Mouse (Mus musculus) v-Abl transformed pro-B cells (cell line): Measurements from ENCODE around the gene Glipr2.

ENCODE experiments used
- in situ Hi-C, 2 experiments: fragments of 400-800 bp; cut with MboI; formaldehyde crosslinking; loops; one replicate each; pipeline ENCODE4 v1.15.1; 2025; ENCODE audit not compliant: unreplicated experiment in 2 of 2

The Glipr2 gene

GRCm38 (mm10) chr4:43968650-43969049 lies 11.4 kb downstream of the Glipr2 start:
- in situ Hi-C loops: loop anchor here in 1 of 2 experiments (10.0 kb wide), 1 partner anchor 514 kb away; the partner anchor contains the start of gene Cd72

- in situ Hi-C loops: loop anchor here in 1 of 2 experiments (10.0 kb wide), 1 partner anchor 515 kb away; the partner anchor contains the start of gene Cd72
Observed at GRCm38 (mm10) chr4:43969373-43969772, 12.2 kb downstream of the Glipr2 start.

GRCm38 (mm10) chr4:43970393-43971330 lies 13.5 kb downstream of the Glipr2 start:
- in situ Hi-C loops: no loop called here

GRCm38 (mm10) chr4:43971541-43972136 lies 14.4 kb downstream of the Glipr2 start:
- in situ Hi-C loops: no loop called here

- in situ Hi-C loops: no loop called here
Observed at GRCm38 (mm10) chr4:43972137-43972591, 15.0 kb downstream of the Glipr2 start.

GRCm38 (mm10) chr4:43973526-43973981 lies 16.4 kb downstream of the Glipr2 start:
- in situ Hi-C loops: no loop called here

- in situ Hi-C loops: loop anchor here in 1 of 2 experiments (25.0 kb wide), 1 partner anchor 238 kb away; the partner anchor contains the start of genes Hrct1 and Spaar
Observed at GRCm38 (mm10) chr4:43974914-43975616, 17.9 kb downstream of the Glipr2 start.

GRCm38 (mm10) chr4:43976223-43976740 lies 19.1 kb downstream of the Glipr2 start:
- in situ Hi-C loops: loop anchor here in 1 of 2 experiments (25.0 kb wide), 1 partner anchor 239 kb away; the partner anchor contains the start of genes Hrct1 and Spaar

GRCm38 (mm10) chr4:43978521-43979443 lies 21.6 kb downstream of the Glipr2 start:
- in situ Hi-C loops: loop anchor here in 1 of 2 experiments (25.0 kb wide), 1 partner anchor 241 kb away; the partner anchor contains the start of genes Hrct1 and Spaar

- in situ Hi-C loops: loop anchor here (5.0 to 25.0 kb wide), 2 partner anchors 52 to 242 kb away; partner anchors contain the start of genes Hrct1 (in 1 of the 2) and Spaar (in 1 of the 2)
Observed at GRCm38 (mm10) chr4:43979746-43980145, 22.5 kb downstream of the Glipr2 start.

GRCm38 (mm10) chr4:43980236-43980635 lies 23.0 kb downstream of the Glipr2 start:
- in situ Hi-C loops: loop anchor here (5.0 to 25.0 kb wide), 2 partner anchors 53 to 243 kb away; partner anchors contain the start of genes Hrct1 (in 1 of the 2) and Spaar (in 1 of the 2)

GRCm38 (mm10) chr4:43980846-43981245 lies 23.6 kb downstream of the Glipr2 start:
- in situ Hi-C loops: loop anchor here (5.0 to 25.0 kb wide), 2 partner anchors 54 to 244 kb away; partner anchors contain the start of genes Hrct1 (in 1 of the 2) and Spaar (in 1 of the 2)

- in situ Hi-C loops: loop anchor here (5.0 to 25.0 kb wide), 2 partner anchors 54 to 244 kb away; partner anchors contain the start of genes Hrct1 (in 1 of the 2) and Spaar (in 1 of the 2)
Observed at GRCm38 (mm10) chr4:43981251-43981650, 24.1 kb downstream of the Glipr2 start.

- in situ Hi-C loops: loop anchor here (5.0 to 25.0 kb wide), 2 partner anchors 55 to 245 kb away; partner anchors contain the start of genes Hrct1 (in 1 of the 2) and Spaar (in 1 of the 2)
Observed at GRCm38 (mm10) chr4:43982053-43982732, 25.0 kb downstream of the Glipr2 start.

GRCm38 (mm10) chr4:43983181-43983580 lies 26.0 kb downstream of the Glipr2 start, which contains the start of gene Ccin:
Ccin (plus strand) TSS chr4:43983483.
- in situ Hi-C loops: loop anchor here (5.0 to 25.0 kb wide), 2 partner anchors 56 to 246 kb away; partner anchors contain the start of genes Hrct1 (in 1 of the 2) and Spaar (in 1 of the 2)

GRCm38 (mm10) chr4:43983756-43984155 lies 26.6 kb downstream of the Glipr2 start:
- in situ Hi-C loops: loop anchor here (5.0 to 25.0 kb wide), 2 partner anchors 56 to 246 kb away; partner anchors contain the start of genes Hrct1 (in 1 of the 2) and Spaar (in 1 of the 2)

GRCm38 (mm10) chr4:43984326-43984725 lies 27.1 kb downstream of the Glipr2 start:
- in situ Hi-C loops: loop anchor here (5.0 to 25.0 kb wide), 2 partner anchors 57 to 247 kb away; partner anchors contain the start of genes Hrct1 (in 1 of the 2) and Spaar (in 1 of the 2)
